Mouse (Mus musculus): ENCODE results near the gene Aim2.

- TF ChIP-seq CTCF (IDR thresholded peaks at IDR 0.05; ENCODE audit: borderline replicate concordance, extremely low read depth, insufficient read depth, insufficient read length) (no peak), POLR2A (IDR thresholded peaks at IDR 0.05; ENCODE audit: borderline replicate concordance, extremely low read depth, insufficient read depth, insufficient read length, poor library complexity, severe bottlenecking) (no peak)
Measured at GRCm38 (mm10) chr1:173345112-173345511, 5.6 kb upstream of the Aim2 start.

Data from brain, embryonic 14.5 days (tissue).